Mouse (Mus musculus): ENCODE results near the gene Adam12. TPM values are rescaled to one million over a fixed set of nuclear protein-coding genes. Genes with fewer than 3 reads are reported as not detected.

Gene Adam12
- polyA plus RNA-seq, 1 experiment, result 0.58 TPM

DNA sequence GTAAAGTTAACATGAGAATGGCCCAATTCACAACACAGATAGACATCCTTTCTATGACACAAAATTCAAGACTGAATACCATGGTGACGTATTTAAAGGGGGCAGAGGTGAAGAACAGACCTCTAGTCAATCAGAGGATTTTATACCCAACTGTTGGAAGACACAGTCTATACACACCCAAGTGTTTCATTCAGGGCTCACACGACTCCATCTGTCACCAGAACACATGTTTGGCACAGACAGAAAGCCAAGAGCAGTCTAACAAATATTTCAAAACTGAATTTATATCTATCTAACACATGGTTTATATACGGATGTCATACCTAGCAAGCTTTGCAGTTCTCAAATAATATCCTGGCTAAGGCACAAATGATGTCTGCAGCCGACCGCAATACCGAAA, 41.8 kb downstream of the Adam12 start:
- Histone ChIP-seq H3K27ac (ENCODE audit: insufficient read depth, low read length) (no peak overlapping the region), H3K27me3 (ENCODE audit: control insufficient read depth, insufficient read depth, low read length) (no peaks in the 10 kb centered on the region), H3K4me3 (ENCODE audit: extremely low read depth, insufficient read depth, insufficient read length) (no peak overlapping the region), H3K36me3 (ENCODE audit: control insufficient read depth, insufficient read depth, low read length) (no peaks in the 10 kb centered on the region), H3K4me1 (ENCODE audit: control insufficient read depth, insufficient read depth, insufficient read length) (no peaks in the 10 kb centered on the region)
- 89% methylated on average over 6 of the region's 6 CpGs for WGBS
- TF ChIP-seq CTCF (IDR thresholded peaks at IDR 0.05; ENCODE audit: extremely low read depth, insufficient read depth, insufficient read length, insufficient replicate concordance) (no peak), POLR2A (IDR thresholded peaks at IDR 0.05; ENCODE audit: low read depth, low read length) (no peak)
- no peak for DNase-seq (ENCODE audit: low read depth in 1 of 2, low spot score in 2 of 2)

DNA sequence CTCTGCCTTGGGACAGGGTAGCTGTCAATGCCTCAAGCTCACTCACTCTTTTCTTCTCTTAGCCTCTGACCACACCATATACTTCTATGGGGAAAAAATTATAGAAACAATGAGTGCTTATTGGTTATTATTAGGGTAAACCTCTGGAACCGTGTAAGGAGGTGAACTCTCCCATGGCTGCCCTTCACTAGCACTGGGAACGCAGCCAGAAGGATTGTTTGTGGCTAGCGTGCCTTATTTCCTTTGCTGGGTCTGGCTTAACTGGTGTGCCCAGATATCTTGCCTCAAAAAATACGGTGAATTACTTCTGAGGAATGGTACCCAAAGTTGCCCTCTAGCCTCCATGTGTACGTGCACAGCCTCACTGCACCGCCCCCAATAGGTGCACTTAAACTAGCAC, 43.4 kb downstream of the Adam12 start:
- no peak for TF ChIP-seq POLR2A (IDR thresholded peaks at IDR 0.05; ENCODE audit: low read depth, low read length)
- no peak for TF ChIP-seq CTCF (IDR thresholded peaks at IDR 0.05; ENCODE audit: extremely low read depth, insufficient read depth, insufficient read length, insufficient replicate concordance)
- WGBS, result 67% methylated on average over 6 of the region's 6 CpGs
- no peak overlapping the region for H3K27ac ChIP-seq (ENCODE audit: insufficient read depth, low read length)
- no peaks in the 10 kb centered on the region for H3K36me3 ChIP-seq (ENCODE audit: control insufficient read depth, insufficient read depth, low read length)
- H3K4me3 ChIP-seq (ENCODE audit: extremely low read depth, insufficient read depth, insufficient read length), result no peak overlapping the region
- H3K27me3 ChIP-seq (ENCODE audit: control insufficient read depth, insufficient read depth, low read length), result no peaks in the 10 kb centered on the region
- no peaks in the 10 kb centered on the region for H3K4me1 ChIP-seq (ENCODE audit: control insufficient read depth, insufficient read depth, insufficient read length)
- DNase-seq (ENCODE audit: low read depth in 1 of 2, low spot score in 2 of 2), result no peak

DNA sequence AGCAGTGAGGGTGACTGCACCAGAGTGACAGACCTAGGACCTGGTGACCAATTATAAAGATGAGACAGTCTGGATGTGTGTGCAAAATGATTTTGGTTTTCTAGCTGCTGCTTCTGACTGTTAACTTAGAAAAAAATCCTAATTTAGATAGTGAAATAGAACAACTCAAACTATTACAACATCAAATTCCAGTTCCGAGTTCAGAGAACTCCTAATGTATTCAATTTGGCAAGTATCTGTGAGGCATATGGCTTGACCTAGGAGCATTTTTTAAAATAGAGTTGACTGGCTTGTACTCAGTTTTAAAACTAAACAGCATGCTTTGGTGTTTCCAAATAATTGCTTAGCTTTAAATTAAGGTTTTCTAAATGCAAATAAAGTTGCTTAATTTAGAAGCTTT, 44.0 kb downstream of the Adam12 start:
- DNase-seq (ENCODE audit: low read depth in 1 of 2, low spot score in 2 of 2), result no peak
- H3K27ac ChIP-seq (ENCODE audit: insufficient read depth, low read length), result no peak overlapping the region
- no peaks in the 10 kb centered on the region for H3K4me1 ChIP-seq (ENCODE audit: control insufficient read depth, insufficient read depth, insufficient read length)
- H3K36me3 ChIP-seq (ENCODE audit: control insufficient read depth, insufficient read depth, low read length), result no peaks in the 10 kb centered on the region
- TF ChIP-seq POLR2A (IDR thresholded peaks at IDR 0.05; ENCODE audit: low read depth, low read length) (no peak), CTCF (IDR thresholded peaks at IDR 0.05; ENCODE audit: extremely low read depth, insufficient read depth, insufficient read length, insufficient replicate concordance) (no peak)
- H3K27me3 ChIP-seq (ENCODE audit: control insufficient read depth, insufficient read depth, low read length), result no peaks in the 10 kb centered on the region
- H3K4me3 ChIP-seq (ENCODE audit: extremely low read depth, insufficient read depth, insufficient read length), result no peak overlapping the region
- 91% methylated on average over 1 of the region's 1 CpGs for WGBS

DNA sequence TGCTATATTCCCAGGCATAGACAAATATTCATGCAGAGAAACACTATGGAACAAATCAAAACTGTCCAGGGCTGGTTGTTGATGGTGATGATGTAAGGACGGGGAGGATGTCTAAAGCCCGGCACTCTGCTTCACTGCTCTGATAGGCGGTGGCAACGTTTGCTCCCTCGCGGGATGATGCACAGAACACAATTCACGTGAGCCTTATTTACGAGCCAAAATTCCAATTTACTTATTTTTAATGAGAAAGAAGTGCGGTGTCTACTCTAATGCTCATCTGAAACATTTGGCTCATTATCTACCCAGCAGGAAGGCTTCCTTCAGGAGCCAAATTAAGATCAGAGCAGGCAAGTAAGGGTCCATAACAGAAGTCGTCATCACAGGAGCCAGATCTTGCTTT, 45.4 kb downstream of the Adam12 start:
- no peak overlapping the region for H3K4me3 ChIP-seq (ENCODE audit: extremely low read depth, insufficient read depth, insufficient read length)
- no peaks in the 10 kb centered on the region for H3K27me3 ChIP-seq (ENCODE audit: control insufficient read depth, insufficient read depth, low read length)
- H3K4me1 ChIP-seq (ENCODE audit: control insufficient read depth, insufficient read depth, insufficient read length), result no peaks in the 10 kb centered on the region
- WGBS, result 89% methylated on average over 10 of the region's 10 CpGs
- no peak overlapping the region for H3K27ac ChIP-seq (ENCODE audit: insufficient read depth, low read length)
- TF ChIP-seq POLR2A (IDR thresholded peaks at IDR 0.05; ENCODE audit: low read depth, low read length) (no peak), CTCF (IDR thresholded peaks at IDR 0.05; ENCODE audit: extremely low read depth, insufficient read depth, insufficient read length, insufficient replicate concordance) (no peak)
- H3K36me3 ChIP-seq (ENCODE audit: control insufficient read depth, insufficient read depth, low read length), result no peaks in the 10 kb centered on the region
- no peak for DNase-seq (ENCODE audit: low read depth in 1 of 2, low spot score in 2 of 2)

DNA sequence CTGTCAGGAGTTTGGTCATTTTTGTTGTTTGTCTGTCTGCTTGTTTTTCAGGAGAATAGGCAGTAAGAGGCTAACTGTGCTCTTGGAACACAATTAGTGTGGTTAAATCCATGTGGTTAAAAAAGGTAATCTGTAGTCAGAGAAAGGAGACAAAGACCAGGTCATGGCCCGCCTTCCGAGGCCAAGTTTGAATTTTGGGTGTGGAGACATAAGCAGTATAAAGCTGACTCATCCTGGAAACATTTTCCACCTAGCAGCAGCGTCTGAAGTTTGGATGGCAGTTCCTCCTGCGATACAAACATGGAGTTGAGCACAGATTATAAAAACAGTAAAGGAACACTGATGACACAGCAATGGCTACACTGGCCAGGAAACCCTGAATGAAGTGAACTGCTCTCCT, 46.2 kb downstream of the Adam12 start:
- Histone ChIP-seq H3K27me3 (ENCODE audit: control insufficient read depth, insufficient read depth, low read length) (no peaks in the 10 kb centered on the region), H3K4me1 (ENCODE audit: control insufficient read depth, insufficient read depth, insufficient read length) (no peaks in the 10 kb centered on the region), H3K4me3 (ENCODE audit: extremely low read depth, insufficient read depth, insufficient read length) (no peak overlapping the region), H3K27ac (ENCODE audit: insufficient read depth, low read length) (no peak overlapping the region), H3K36me3 (ENCODE audit: control insufficient read depth, insufficient read depth, low read length) (no peaks in the 10 kb centered on the region)
- TF ChIP-seq CTCF (IDR thresholded peaks at IDR 0.05; ENCODE audit: extremely low read depth, insufficient read depth, insufficient read length, insufficient replicate concordance) (no peak), POLR2A (IDR thresholded peaks at IDR 0.05; ENCODE audit: low read depth, low read length) (no peak)
- no peak for DNase-seq (ENCODE audit: low read depth in 1 of 2, low spot score in 2 of 2)
- 79% methylated on average over 4 of the region's 4 CpGs for WGBS

DNA sequence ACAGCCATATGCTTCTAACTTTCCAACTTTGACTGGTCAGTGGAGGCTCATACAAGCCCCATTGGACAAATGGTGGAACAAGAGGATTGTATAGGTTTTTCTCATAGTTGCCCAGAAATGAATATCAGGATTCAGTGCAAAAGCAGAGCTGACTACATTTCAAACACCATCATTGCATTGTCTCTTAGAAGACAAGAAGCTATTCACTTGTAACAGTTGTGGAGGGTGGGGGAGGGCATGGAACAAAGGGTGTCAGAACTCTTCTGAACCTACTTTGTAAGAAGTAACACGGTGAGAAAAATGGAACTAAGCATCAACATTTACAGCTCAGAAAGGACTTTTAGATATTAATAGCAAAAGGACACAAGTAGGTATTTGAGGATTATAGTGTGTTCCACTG, 50.2 kb downstream of the Adam12 start:
- WGBS, result 84% methylated on average over 1 of the region's 1 CpGs
- Histone ChIP-seq H3K4me1 (ENCODE audit: control insufficient read depth, insufficient read depth, insufficient read length) (no peaks in the 10 kb centered on the region), H3K4me3 (ENCODE audit: extremely low read depth, insufficient read depth, insufficient read length) (no peak overlapping the region), H3K27ac (ENCODE audit: insufficient read depth, low read length) (no peak overlapping the region), H3K36me3 (ENCODE audit: control insufficient read depth, insufficient read depth, low read length) (no peaks in the 10 kb centered on the region), H3K27me3 (ENCODE audit: control insufficient read depth, insufficient read depth, low read length) (no peaks in the 10 kb centered on the region)
- DNase-seq (ENCODE audit: low read depth in 1 of 2, low spot score in 2 of 2), result no peak
- TF ChIP-seq POLR2A (IDR thresholded peaks at IDR 0.05; ENCODE audit: low read depth, low read length), result no peak
- TF ChIP-seq CTCF (IDR thresholded peaks at IDR 0.05; ENCODE audit: extremely low read depth, insufficient read depth, insufficient read length, insufficient replicate concordance), result no peak

DNA sequence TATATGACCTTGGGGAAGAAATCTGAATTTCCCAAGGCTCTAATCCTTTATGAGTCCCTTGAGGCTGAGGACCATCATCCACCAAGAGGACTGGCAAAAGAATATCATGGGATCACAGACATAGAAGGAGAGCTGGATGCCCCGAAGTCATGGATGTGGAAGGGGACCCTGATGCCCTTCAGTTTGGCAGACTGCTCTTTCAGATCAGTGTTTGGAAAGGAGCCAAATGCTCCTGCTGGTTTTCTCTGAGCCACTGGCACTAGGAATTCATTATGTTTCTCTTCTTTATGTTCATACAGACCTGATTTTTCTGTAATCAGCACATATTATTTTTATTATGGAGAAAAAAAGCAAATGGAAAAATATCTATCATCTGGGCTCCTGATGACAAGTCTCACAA, 50.9 kb downstream of the Adam12 start:
- Histone ChIP-seq H3K4me1 (ENCODE audit: control insufficient read depth, insufficient read depth, insufficient read length) (no peaks in the 10 kb centered on the region), H3K27ac (ENCODE audit: insufficient read depth, low read length) (no peak overlapping the region), H3K36me3 (ENCODE audit: control insufficient read depth, insufficient read depth, low read length) (no peaks in the 10 kb centered on the region), H3K4me3 (ENCODE audit: extremely low read depth, insufficient read depth, insufficient read length) (no peak overlapping the region), H3K27me3 (ENCODE audit: control insufficient read depth, insufficient read depth, low read length) (no peaks in the 10 kb centered on the region)
- no peak for DNase-seq (ENCODE audit: low read depth in 1 of 2, low spot score in 2 of 2)
- 84% methylated on average over 1 of the region's 1 CpGs for WGBS
- TF ChIP-seq CTCF (IDR thresholded peaks at IDR 0.05; ENCODE audit: extremely low read depth, insufficient read depth, insufficient read length, insufficient replicate concordance), result no peak
- TF ChIP-seq POLR2A (IDR thresholded peaks at IDR 0.05; ENCODE audit: low read depth, low read length), result no peak

Data from spleen, adult 2 months (tissue).